Mouse (Mus musculus) C2C12 (cell line): Measurements from ENCODE around the gene Ccnt2.

ENCODE experiments used
- CTCF ChIP-seq: IDR thresholded peaks from one replicate; pipeline ENCODE4 v1.5.1; 2011; ENCODE audit not compliant: control insufficient read depth, insufficient read depth, insufficient read length
- FOSL1 ChIP-seq: IDR thresholded peaks from one replicate; pipeline ENCODE4 v1.8.0; 2011; ENCODE audit warnings: mild to moderate bottlenecking, low read length; ENCODE audit not compliant: poor library complexity, insufficient read depth, severe bottlenecking
- MAX ChIP-seq: IDR thresholded peaks from one replicate; pipeline ENCODE4 v1.6.1; 2011; ENCODE audit warnings: mild to moderate bottlenecking, control low read depth

DNA sequence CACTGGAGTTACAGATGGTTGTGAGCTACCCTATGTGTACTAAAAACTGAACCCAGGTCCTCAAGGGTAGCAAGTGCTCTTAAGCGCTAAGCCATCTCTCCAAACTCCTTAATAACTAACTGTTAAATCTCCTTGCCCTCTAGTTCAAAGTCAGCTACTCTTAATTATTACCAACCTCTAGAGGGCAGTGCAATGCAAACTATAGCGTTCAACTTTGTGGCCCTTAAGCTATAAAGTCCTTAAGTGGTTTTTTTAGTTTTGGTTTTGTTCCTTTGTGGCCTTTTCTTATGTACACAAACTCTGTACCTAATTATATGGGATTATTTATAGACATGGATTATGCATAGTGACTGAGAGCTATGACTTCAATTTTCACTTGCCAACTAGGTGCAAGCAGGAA lies 53.4 kb downstream of the Ccnt2 start:
- TF ChIP-seq CTCF (no peak), MAX (no peak), FOSL1 (no peak)
